In the genomic region with DNA sequence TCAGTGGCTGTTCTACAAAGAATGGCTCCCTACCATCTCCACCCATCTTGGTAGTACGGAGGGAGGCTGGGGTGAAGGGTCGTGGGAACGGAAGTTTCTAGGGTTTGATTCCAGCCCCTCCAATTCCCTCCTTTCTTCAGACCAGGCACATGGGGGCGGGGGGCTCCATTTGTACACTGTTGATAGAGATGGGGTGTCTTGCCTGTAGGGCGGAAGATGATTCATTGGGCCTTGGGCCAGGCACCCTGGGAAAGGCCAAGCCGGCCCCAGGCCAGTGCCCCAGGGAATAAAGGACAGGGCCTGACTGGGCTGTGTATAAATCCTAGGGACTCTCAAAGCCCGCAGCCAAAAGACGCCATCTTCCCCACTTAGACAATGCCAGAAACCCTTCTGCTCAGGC, we compare ENCODE assay signal across 8 mouse cellular contexts. TPM values are rescaled to one million over a fixed set of nuclear protein-coding genes. Genes with fewer than 3 reads are reported as not detected.
DNase-seq lines count a peak whose midpoint lies in the region; ATAC-seq and TF ChIP-seq lines count a peak whose summit lies in the region.

No protein-coding gene starts in this region.

- no peak overlapping the region for H3K4me2 ChIP-seq in neural tube, embryonic 13.5 days
- H3K4me2 ChIP-seq in heart, postnatal 0 days (ENCODE audit: low read depth, low read length) = 0 out of 2 replicates have a peak overlapping the region, but pooled peaks have one; percentile 5
- H3K4me2 ChIP-seq in limb, embryonic 11.5 days (ENCODE audit: low read depth, severe bottlenecking) = no peak overlapping the region

- 0 out of 2 replicates have a peak, but pooled peaks have one; percentile 20 for ATAC-seq in neural tube, embryonic 13.5 days (ENCODE audit: low read depth)
- ATAC-seq in heart, postnatal 0 days (ENCODE audit: insufficient read depth, low read depth) = no peak
- no peak for ATAC-seq in limb, embryonic 11.5 days (ENCODE audit: insufficient number of reproducible peaks, low FRiP score, low TSS enrichment, low read depth)

- no peak for DNase-seq in neural tube, embryonic 10.5 days (ENCODE audit: extremely low spot score, low spot score)
- peak; percentile 5 for DNase-seq in heart, postnatal 0 days (ENCODE audit: low spot score)
- no peak for DNase-seq in limb, embryonic 11.5 days (ENCODE audit: low spot score)
- no peak for DNase-seq in cerebellum, adult 2 months
- no peak for DNase-seq in spleen, postnatal 4 days (ENCODE audit: low spot score in 2 of 2)
- no peak for DNase-seq in testis, postnatal 10 days (ENCODE audit: low spot score)
- no peak for DNase-seq in ovary, postnatal 14 days (ENCODE audit: low spot score)

- no peak for TF ChIP-seq CTCF in heart, postnatal 0 days (IDR thresholded peaks at IDR 0.05; ENCODE audit: low read depth)
- no peak for TF ChIP-seq CTCF in cerebellum, adult 2 months (IDR thresholded peaks at IDR 0.05; ENCODE audit: borderline replicate concordance, insufficient read depth, low read depth, low read length)

- TF ChIP-seq EP300 in heart, postnatal 0 days (IDR thresholded peaks at IDR 0.05; ENCODE audit: low read depth) = no peak

- no peaks in the 10 kb centered on the region for H3K27me3 ChIP-seq in neural tube, embryonic 13.5 days
- H3K27me3 ChIP-seq in heart, postnatal 0 days (ENCODE audit: control insufficient read depth, insufficient read depth, low read length) = no peaks in the 10 kb centered on the region
- H3K27me3 ChIP-seq in limb, embryonic 11.5 days (ENCODE audit: control insufficient read depth, insufficient read depth, low read length) = no peaks in the 10 kb centered on the region
- H3K27me3 ChIP-seq in cerebellum, adult 2 months (ENCODE audit: control insufficient read depth, insufficient read depth, low read length) = no peaks in the 10 kb centered on the region

- no peak for TF ChIP-seq POLR2A in cerebellum, adult 2 months (IDR thresholded peaks at IDR 0.05; ENCODE audit: borderline replicate concordance, insufficient read depth, low read length)

- no peak overlapping the region for H3K4me3 ChIP-seq in neural tube, embryonic 13.5 days
- H3K4me3 ChIP-seq in heart, postnatal 0 days (ENCODE audit: low read depth, low read length) = no peak overlapping the region
- H3K4me3 ChIP-seq in limb, embryonic 11.5 days (ENCODE audit: low read depth, low read length) = no peak overlapping the region
- no peak overlapping the region for H3K4me3 ChIP-seq in cerebellum, adult 2 months (replicated peaks; ENCODE audit: insufficient read depth, low read depth, low read length)

- H3K9ac ChIP-seq in neural tube, embryonic 13.5 days = no peak overlapping the region
- H3K9ac ChIP-seq in heart, postnatal 0 days (replicated peaks; ENCODE audit: low read depth, low read length) = no peak overlapping the region
- no peak overlapping the region for H3K9ac ChIP-seq in limb, embryonic 11.5 days (ENCODE audit: low read length)

- H3K27ac ChIP-seq in neural tube, embryonic 13.5 days (replicated peaks) = peak overlapping the region; percentile 23; the same call in 1 of the 2 replicates
- peak overlapping the region; percentile 62 for H3K27ac ChIP-seq in heart, postnatal 0 days (ENCODE audit: low read depth)
- peak overlapping the region; percentile 64 for H3K27ac ChIP-seq in limb, embryonic 11.5 days (replicated peaks; ENCODE audit: low read depth, low read length)
- H3K27ac ChIP-seq in cerebellum, adult 2 months (ENCODE audit: insufficient read depth, low read length) = no peak overlapping the region

- no peaks in the 10 kb centered on the region for H3K36me3 ChIP-seq in neural tube, embryonic 13.5 days
- H3K36me3 ChIP-seq in heart, postnatal 0 days (replicated peaks; ENCODE audit: control insufficient read depth, insufficient read depth, low read length) = no peaks in the 10 kb centered on the region
- H3K36me3 ChIP-seq in limb, embryonic 11.5 days (ENCODE audit: control insufficient read depth, insufficient read depth, low read length) = no peaks in the 10 kb centered on the region

- no peaks in the 10 kb centered on the region for H3K9me3 ChIP-seq in neural tube, embryonic 13.5 days
- H3K9me3 ChIP-seq in heart, postnatal 0 days (replicated peaks; ENCODE audit: control insufficient read depth, low read length) = no peaks in the 10 kb centered on the region
- no peaks in the 10 kb centered on the region for H3K9me3 ChIP-seq in limb, embryonic 11.5 days (ENCODE audit: control insufficient read depth, low read length)

- 71% methylated on average over 8 of the region's 8 CpGs for WGBS in neural tube, embryonic 13.5 days
- WGBS in heart, postnatal 0 days = 74% methylated on average over 8 of the region's 8 CpGs
- WGBS in limb, embryonic 11.5 days = 84% methylated on average over 8 of the region's 8 CpGs
- WGBS in cerebellum, adult 2 months = 73% methylated on average over 8 of the region's 8 CpGs

- peaks cover 34% of the 10 kb centered on the region for H3K4me1 ChIP-seq in neural tube, embryonic 13.5 days (replicated peaks)
- peaks cover 30% of the 10 kb centered on the region for H3K4me1 ChIP-seq in heart, postnatal 0 days (ENCODE audit: control insufficient read depth, insufficient read depth)
- H3K4me1 ChIP-seq in limb, embryonic 11.5 days (ENCODE audit: control insufficient read depth, insufficient read depth, low read length) = peaks cover 31% of the 10 kb centered on the region
- H3K4me1 ChIP-seq in cerebellum, adult 2 months (ENCODE audit: control insufficient read depth, insufficient read depth, low read length) = no peaks in the 10 kb centered on the region

RNA-seq across cellular contexts. Expression of a gene that starts 23.8 kb away (rescaled TPM):
- polyA plus RNA-seq in neural tube, embryonic 13.5 days (2015; fragmentation: Nextera tagmentation; extraction: Ambion mirVana) = 6.7 and 7.0 TPM in 2 replicates
- total RNA-seq in heart, postnatal 0 days (2014; rRNA removed; ENCODE audit: low replicate concordance) = 28.4 and 42.3 TPM in 2 replicates
- 2.6 and 2.8 TPM in 2 replicates for polyA plus RNA-seq in heart, postnatal 0 days (2015; fragmentation: Nextera tagmentation; extraction: Ambion mirVana)
- 12.6 and 13.6 TPM in 2 replicates for polyA plus RNA-seq in limb, embryonic 11.5 days (2014; fragmentation: Nextera tagmentation; extraction: Ambion mirVana)
- polyA plus RNA-seq in cerebellum, adult 2 months (2012; rRNA removed) = 70.0 and 71.4 TPM in 2 replicates

RNA-seq across cellular contexts. Expression of a gene that starts 44.8 kb away (rescaled TPM):
- polyA plus RNA-seq in neural tube, embryonic 13.5 days (2015; fragmentation: Nextera tagmentation; extraction: Ambion mirVana) = 3.7 and 4.6 TPM in 2 replicates
- total RNA-seq in heart, postnatal 0 days (2014; rRNA removed; ENCODE audit: low replicate concordance) = 5.1 and 5.9 TPM in 2 replicates
- polyA plus RNA-seq in heart, postnatal 0 days (2015; fragmentation: Nextera tagmentation; extraction: Ambion mirVana) = 1.8 and 2.3 TPM in 2 replicates
- polyA plus RNA-seq in limb, embryonic 11.5 days (2014; fragmentation: Nextera tagmentation; extraction: Ambion mirVana) = 2.6 and 4.1 TPM in 2 replicates
- 24.8 and 29.2 TPM in 2 replicates for polyA plus RNA-seq in cerebellum, adult 2 months (2012; rRNA removed)
